Mouse (Mus musculus) lung, postnatal 0 days (tissue): ENCODE results near the gene Wasl.

Source experiments
- CTCF ChIP-seq: IDR thresholded peaks from 2 replicates; pipeline ENCODE4 v1.5.1; 2016; ENCODE audit warnings: antibody characterized with exemption, mild to moderate bottlenecking
- EP300 ChIP-seq: IDR thresholded peaks from 2 replicates; pipeline ENCODE4 v1.6.1; 2016; ENCODE audit warnings: antibody characterized with exemption, mild to moderate bottlenecking, control low read depth

DNA sequence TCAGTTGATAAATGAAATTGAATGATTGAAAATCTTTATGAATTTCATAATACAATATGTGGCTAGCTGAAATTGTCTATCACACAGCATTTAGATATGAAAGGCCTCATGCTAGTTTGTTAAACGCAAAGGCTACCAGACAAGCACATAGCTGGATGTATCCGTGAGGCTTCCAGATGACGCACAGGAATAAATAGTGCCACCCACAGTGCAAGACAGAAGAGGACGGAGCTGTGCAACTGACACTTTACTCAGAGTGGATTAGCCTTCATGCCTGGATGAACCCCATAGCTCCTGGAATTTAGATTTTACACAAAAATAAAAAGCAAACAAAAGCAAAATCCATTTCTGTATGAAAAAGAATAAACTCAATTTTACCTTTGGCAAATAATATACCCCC, 50.9 kb downstream of the Wasl start:
- no peak for TF ChIP-seq CTCF
- no peak for TF ChIP-seq EP300
